Mouse (Mus musculus): ENCODE measurements around the gene Rrp36.

- no peak for TF ChIP-seq CTCF (IDR thresholded peaks at IDR 0.05; ENCODE audit: extremely low read depth, insufficient read depth, low read length)
- no peak for TF ChIP-seq POLR2A (IDR thresholded peaks at IDR 0.05; ENCODE audit: extremely low read depth, insufficient read depth, low read length)
These were observed 30.1 kb upstream of the Rrp36 start for GRCm38 (mm10) chr17:46703971-46704886.
